Mouse (Mus musculus): Measurements from ENCODE around the gene Ccdc39. TPM values are rescaled to one million over a fixed set of nuclear protein-coding genes. Genes with fewer than 3 reads are reported as not detected.

The Ccdc39 gene
- total and polyA plus RNA-seq, 3 experiments = 0.25 to 5.6 (median 0.51) TPM

GRCm38 (mm10) chr3:33838877-33839276 is 5.2 kb downstream of the Ccdc39 start:
- H3K9ac ChIP-seq (ENCODE audit: insufficient read depth, low read depth) = peak overlapping the region; percentile 68; the same call in 1 of the 2 replicates
- H3K4me3 ChIP-seq (replicated peaks in 1 of 3; ENCODE audit: low read depth in 2 of 3, low read length in 2 of 3, poor library complexity in 1 of 3) = peak overlapping the region; percentile 13 to 50 (median 44)
- H3K27me3 ChIP-seq (replicated peaks) = no peaks in the 10 kb centered on the region
- in situ Hi-C loops (cut with MboI; ENCODE audit: low pct_ligation_motif_present, low pct_unique_long_range_greater_than_20kb, low sequenced_read_pairs) (loop anchor here (10.0 to 25.0 kb wide), 2 partner anchors 86 to 1648 kb away; no protein-coding TSS in a partner anchor), dilution Hi-C loops (cut with MboI; ENCODE audit: extremely low pct_ligation_motif_present, extremely low pct_unique_long_range_greater_than_20kb, low sequenced_read_pairs) (no loop called here)
- peak; percentile 12 for DNase-seq (ENCODE audit: extremely low read depth)
- H3K4me2 ChIP-seq (ENCODE audit: insufficient read depth, low read depth, poor library complexity, severe bottlenecking) = peak overlapping the region; percentile 74
- peaks cover 4% of the 10 kb centered on the region for H3K9me3 ChIP-seq (replicated peaks; ENCODE audit: low read length)
- no peaks in the 10 kb centered on the region for H3K79me2 ChIP-seq (replicated peaks; ENCODE audit: control insufficient read depth, extremely low read depth, insufficient read depth, poor library complexity, severe bottlenecking)
- peaks cover 0 to 5% of the 10 kb centered on the region in 2 experiments; a peak in 2 of 4 replicates for H3K4me1 ChIP-seq (ENCODE audit: control insufficient read depth in 1 of 2, insufficient read depth in 2 of 2)
- no peak overlapping the region for H3K27ac ChIP-seq (ENCODE audit: insufficient read depth, low read depth)
- no peaks in the 10 kb centered on the region for H3K36me3 ChIP-seq (replicated peaks in 1 of 2; ENCODE audit: control insufficient read depth in 1 of 2, insufficient read depth in 1 of 2, low read length in 1 of 2)
- TF ChIP-seq ZNF384 (IDR thresholded peaks at IDR 0.05; ENCODE audit: low read depth, low read length) (no peak), CHD1 (IDR thresholded peaks at IDR 0.05; ENCODE audit: low read depth, low read length) (no peak), PAX5 (IDR thresholded peaks at IDR 0.05; ENCODE audit: low read length) (no peak), ZKSCAN1 (IDR thresholded peaks at IDR 0.05; ENCODE audit: borderline replicate concordance, low read depth, low read length) (no peak), ZC3H11A (IDR thresholded peaks at IDR 0.05; ENCODE audit: low read depth, low read length) (no peak), BHLHE40 (IDR thresholded peaks at IDR 0.05; ENCODE audit: low read depth, low read length) (no peak), JUN (IDR thresholded peaks at IDR 0.05; ENCODE audit: insufficient read depth, low read depth, low read length) (no peak), USF1 (IDR thresholded peaks at IDR 0.05; ENCODE audit: low read depth, low read length) (no peak), NELFE (IDR thresholded peaks at IDR 0.05; ENCODE audit: low read depth, low read length) (no peak), TBP (conservative IDR thresholded peaks at IDR 0.05; ENCODE audit: low read depth, low read length) (no peak)

DNA sequence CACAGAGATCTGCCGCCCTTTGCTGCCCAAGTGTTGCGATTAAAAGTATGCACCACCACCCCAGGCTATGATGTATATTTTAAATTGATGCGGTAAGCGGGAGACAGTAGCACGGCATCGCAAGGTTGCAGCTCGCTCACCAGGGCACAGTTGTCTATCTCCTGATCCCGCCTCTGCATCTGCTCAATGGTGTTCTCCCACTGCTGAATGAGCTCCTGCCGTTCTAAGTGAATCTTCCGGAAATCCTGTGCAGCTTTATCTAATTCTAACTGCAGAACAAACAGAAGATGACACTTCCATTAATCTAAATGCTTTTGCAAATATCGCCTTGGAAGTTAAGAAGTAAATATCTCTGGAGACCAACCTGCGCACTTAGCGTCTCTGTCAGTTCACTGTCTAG is 7.5 kb downstream of the Ccdc39 start:
- H3K4me2 ChIP-seq (ENCODE audit: insufficient read depth, low read depth, poor library complexity, severe bottlenecking) = no peak overlapping the region
- in situ Hi-C loops (cut with MboI; ENCODE audit: low pct_ligation_motif_present, low pct_unique_long_range_greater_than_20kb, low sequenced_read_pairs) = loop anchor here (10.0 to 25.0 kb wide), 2 partner anchors 88 to 1651 kb away; no protein-coding TSS in a partner anchor
- H3K9ac ChIP-seq (ENCODE audit: insufficient read depth, low read depth) = no peak overlapping the region
- H3K4me1 ChIP-seq (ENCODE audit: control insufficient read depth in 1 of 2, insufficient read depth in 2 of 2) = no peaks in the 10 kb centered on the region
- H3K79me2 ChIP-seq (replicated peaks; ENCODE audit: control insufficient read depth, extremely low read depth, insufficient read depth, poor library complexity, severe bottlenecking) = no peaks in the 10 kb centered on the region
- H3K27ac ChIP-seq (ENCODE audit: insufficient read depth, low read depth) = no peak overlapping the region
- no peaks in the 10 kb centered on the region for H3K36me3 ChIP-seq (replicated peaks in 1 of 2; ENCODE audit: control insufficient read depth in 1 of 2, insufficient read depth in 1 of 2, low read length in 1 of 2)
- no peak for TF ChIP-seq JUN (IDR thresholded peaks at IDR 0.05; ENCODE audit: insufficient read depth, low read depth, low read length)
- TF ChIP-seq MAX (IDR thresholded peaks at IDR 0.05; ENCODE audit: low read length) = no peak
- TF ChIP-seq PAX5 (IDR thresholded peaks at IDR 0.05; ENCODE audit: low read length) = no peak
- no peak for TF ChIP-seq MAZ (IDR thresholded peaks at IDR 0.05; ENCODE audit: low read depth, low read length)
- no peak for TF ChIP-seq UBTF (IDR thresholded peaks at IDR 0.05; ENCODE audit: low read depth, low read length)
- TF ChIP-seq TCF12 (IDR thresholded peaks at IDR 0.05; ENCODE audit: low read depth, low read length) = no peak
- no peak for TF ChIP-seq IRF4 (IDR thresholded peaks at IDR 0.05; ENCODE audit: low read depth, low read length)
- no peak for TF ChIP-seq POLR2A (IDR thresholded peaks at IDR 0.05; ENCODE audit: low read depth, low read length)
- TF ChIP-seq CHD1 (IDR thresholded peaks at IDR 0.05; ENCODE audit: low read depth, low read length) = no peak
- no peak for TF ChIP-seq HCFC1 (IDR thresholded peaks at IDR 0.05; ENCODE audit: low read depth, low read length)
- no peak for TF ChIP-seq MYC (IDR thresholded peaks at IDR 0.05; ENCODE audit: low read depth, low read length)
- no peak for TF ChIP-seq E2F4 (IDR thresholded peaks at IDR 0.05; ENCODE audit: insufficient replicate concordance, low read depth, low read length)
- TF ChIP-seq ZKSCAN1 (IDR thresholded peaks at IDR 0.05; ENCODE audit: borderline replicate concordance, low read depth, low read length) = no peak
- TF ChIP-seq USF2 (conservative IDR thresholded peaks at IDR 0.05; ENCODE audit: low read depth, low read length) = no peak
- no peak for DNase-seq (ENCODE audit: extremely low read depth)
- H3K4me3 ChIP-seq (replicated peaks in 1 of 3; ENCODE audit: low read depth in 2 of 3, low read length in 2 of 3, poor library complexity in 1 of 3) = no peak overlapping the region
- H3K27me3 ChIP-seq (replicated peaks) = no peaks in the 10 kb centered on the region
- dilution Hi-C loops (cut with MboI; ENCODE audit: extremely low pct_ligation_motif_present, extremely low pct_unique_long_range_greater_than_20kb, low sequenced_read_pairs) = no loop called here
- H3K9me3 ChIP-seq (replicated peaks; ENCODE audit: low read length) = peaks cover 4% of the 10 kb centered on the region
